Mouse (Mus musculus): ENCODE results near the gene Gsk3a. TPM values are rescaled to one million over a fixed set of nuclear protein-coding genes. Genes with fewer than 3 reads are reported as not detected.

The Gsk3a gene
- polyA plus RNA-seq, 1 experiment from 2014 or later: 16.9 TPM

DNA sequence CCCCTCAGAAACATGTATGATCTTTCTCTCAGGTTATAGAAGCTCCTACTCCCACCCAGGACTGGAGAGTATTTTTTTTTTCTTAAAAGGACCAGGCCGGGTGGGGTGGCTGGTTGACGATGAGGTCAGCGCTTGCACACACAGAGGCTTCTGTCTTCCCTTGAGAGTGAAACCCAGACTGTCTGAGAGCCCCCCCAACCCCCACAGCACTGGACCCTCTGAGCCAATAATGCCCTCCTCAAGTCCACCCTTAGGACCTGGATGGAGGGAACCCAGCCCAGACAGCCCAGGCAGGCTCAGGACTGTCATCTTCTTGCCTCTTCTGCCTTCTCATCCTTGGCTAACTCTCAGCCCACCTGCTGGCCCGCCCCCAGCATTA, 9.1 kb upstream of the Gsk3a start:
- WGBS: 56% methylated on average over 4 of the region's 4 CpGs
- H3K4me1 ChIP-seq (replicated peaks): peaks cover 48% of the 10 kb centered on the region
- H3K36me3 ChIP-seq: peaks cover 45% of the 10 kb centered on the region

DNA sequence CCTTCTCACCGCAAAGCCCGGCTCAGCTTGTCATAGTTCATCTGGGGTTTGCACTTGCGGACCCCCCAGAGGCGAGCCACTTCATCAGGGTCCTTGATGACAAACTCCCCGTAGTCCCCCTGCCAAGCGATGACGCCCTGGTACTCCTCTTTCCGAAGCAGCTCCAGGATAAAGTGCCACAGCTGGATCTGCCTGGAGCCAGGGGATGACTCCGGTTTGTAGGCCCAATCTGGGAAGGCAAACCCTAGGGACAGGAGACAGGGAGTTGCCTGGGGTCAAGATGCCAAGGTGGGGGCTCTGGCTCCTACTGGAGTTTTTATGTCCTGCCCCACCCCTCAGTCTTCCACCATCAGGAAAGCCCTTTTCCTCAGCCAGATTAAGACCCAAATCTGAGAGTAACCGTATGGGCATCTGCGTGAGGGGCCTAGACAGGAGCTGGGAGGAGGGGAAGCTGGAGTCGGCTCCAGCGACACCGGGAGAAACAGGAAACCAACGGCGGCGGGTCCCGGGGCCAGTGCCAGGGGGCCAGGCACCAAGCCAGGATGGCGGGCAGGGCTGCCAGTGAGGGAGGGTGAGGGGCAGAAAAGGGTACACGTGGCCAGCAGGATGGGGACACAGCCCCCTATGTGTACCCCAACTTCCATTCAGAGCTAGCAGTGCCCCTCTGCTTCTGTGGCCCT, 8.6 kb upstream of the Gsk3a start:
- H3K36me3 ChIP-seq: peaks cover 45% of the 10 kb centered on the region
- no peak for ATAC-seq (ENCODE audit: insufficient number of reproducible peaks, insufficient read depth, low FRiP score, low TSS enrichment, low read depth)
- peaks cover 45% of the 10 kb centered on the region for H3K4me1 ChIP-seq (replicated peaks)
- 60% methylated on average over 20 of the region's 20 CpGs for WGBS
- H3K27ac ChIP-seq: peak overlapping the region; percentile 99
- peak overlapping the region; percentile 95 for H3K4me2 ChIP-seq
- no peaks in the 10 kb centered on the region for H3K27me3 ChIP-seq
- peak overlapping the region; percentile 97; the same call in 1 of the 2 replicates for H3K9ac ChIP-seq (replicated peaks)
- H3K9me3 ChIP-seq: no peaks in the 10 kb centered on the region
- peak overlapping the region; percentile 95 for H3K4me3 ChIP-seq (replicated peaks)

More for the DNA sequence above, 9.1 kb upstream of the Gsk3a start:
- peak overlapping the region; percentile 97 for H3K9ac ChIP-seq (replicated peaks)
- no peak for ATAC-seq (ENCODE audit: insufficient number of reproducible peaks, insufficient read depth, low FRiP score, low TSS enrichment, low read depth)
- H3K27ac ChIP-seq: peak overlapping the region; percentile 99
- peak overlapping the region; percentile 95 for H3K4me2 ChIP-seq
- no peaks in the 10 kb centered on the region for H3K27me3 ChIP-seq
- no peaks in the 10 kb centered on the region for H3K9me3 ChIP-seq
- peak overlapping the region; percentile 95 for H3K4me3 ChIP-seq (replicated peaks)

DNA sequence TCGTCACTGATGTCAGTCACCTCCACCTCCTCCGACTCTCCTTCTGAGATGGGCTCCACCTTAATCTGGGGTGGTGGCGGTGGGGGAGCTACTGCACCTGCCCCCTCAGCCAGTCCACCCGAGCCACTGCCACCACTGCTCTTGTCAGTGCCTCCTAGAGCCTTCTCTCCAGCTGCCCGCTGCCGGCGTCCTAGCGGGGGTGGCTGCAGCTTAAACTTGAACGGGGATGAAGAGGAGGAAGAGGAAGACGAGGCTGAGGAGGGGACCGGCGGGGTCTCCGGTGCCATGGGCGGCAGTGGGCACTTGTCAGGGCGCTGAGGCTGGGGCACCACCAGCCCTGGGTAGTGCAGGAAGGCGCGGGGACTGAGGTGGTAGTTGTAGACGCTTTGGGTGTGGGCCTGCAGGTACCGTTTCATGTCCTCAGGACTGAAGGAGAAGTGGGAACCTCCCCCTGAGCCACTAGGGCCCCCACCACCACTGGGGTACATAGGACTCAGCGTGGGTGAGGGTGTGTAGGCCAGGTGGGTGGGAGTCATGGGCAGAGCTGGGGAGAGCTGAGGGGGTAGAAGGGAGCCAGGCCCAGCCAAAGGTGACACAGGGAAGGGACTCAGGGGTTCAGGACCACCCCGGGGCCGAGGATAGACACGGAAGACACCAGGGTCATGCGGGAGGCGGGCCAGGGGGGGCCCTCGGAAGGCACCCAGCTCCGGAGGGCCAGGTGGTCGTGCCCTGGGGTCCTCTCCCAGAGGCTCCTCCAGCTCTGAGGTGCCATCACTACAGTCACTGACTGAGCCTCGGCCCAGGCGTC, 7.1 kb upstream of the Gsk3a start:
- Histone ChIP-seq H3K9me3 (no peaks in the 10 kb centered on the region), H3K9ac (replicated peaks) (no peak overlapping the region), H3K27me3 (no peaks in the 10 kb centered on the region), H3K36me3 (peaks cover 55% of the 10 kb centered on the region), H3K4me3 (replicated peaks) (0 out of 2 replicates have a peak overlapping the region, but pooled peaks have one; percentile 4), H3K4me1 (replicated peaks) (peaks cover 46% of the 10 kb centered on the region), H3K27ac (peak overlapping the region; percentile 41; the same call in 1 of the 2 replicates), H3K4me2 (peak overlapping the region; percentile 95; the same call in 1 of the 2 replicates)
- 86% methylated on average over 30 of the region's 30 CpGs for WGBS
- no peak for ATAC-seq (ENCODE audit: insufficient number of reproducible peaks, insufficient read depth, low FRiP score, low TSS enrichment, low read depth)

DNA sequence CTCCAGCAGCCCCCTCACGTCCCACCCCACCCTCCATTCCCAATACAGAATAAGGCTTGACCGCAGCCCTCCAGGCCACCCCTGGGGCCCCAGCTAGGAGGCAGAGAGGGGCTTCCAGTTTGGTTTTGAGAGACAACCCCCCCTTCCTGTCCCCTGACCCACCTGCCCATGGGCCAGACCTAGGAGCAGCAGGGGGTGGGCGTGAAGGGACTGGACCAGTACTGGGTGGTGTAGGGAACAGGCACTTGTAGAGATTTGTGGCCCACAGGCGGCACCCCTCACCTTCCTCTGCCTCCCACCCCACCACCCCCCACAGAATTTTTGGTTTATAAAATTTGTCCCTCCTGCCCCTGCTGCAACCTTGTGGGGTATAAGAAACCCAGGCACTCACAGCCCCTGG, 5.7 kb upstream of the Gsk3a start:
- Histone ChIP-seq H3K4me2 (no peak overlapping the region), H3K27ac (0 out of 2 replicates have a peak overlapping the region, but pooled peaks have one; percentile 23), H3K36me3 (peaks cover 55% of the 10 kb centered on the region), H3K4me3 (replicated peaks) (no peak overlapping the region), H3K27me3 (no peaks in the 10 kb centered on the region), H3K9ac (replicated peaks) (no peak overlapping the region), H3K4me1 (replicated peaks) (peaks cover 58% of the 10 kb centered on the region), H3K9me3 (no peaks in the 10 kb centered on the region)
- 92% methylated on average over 4 of the region's 4 CpGs for WGBS
- no peak for ATAC-seq (ENCODE audit: insufficient number of reproducible peaks, insufficient read depth, low FRiP score, low TSS enrichment, low read depth)

DNA sequence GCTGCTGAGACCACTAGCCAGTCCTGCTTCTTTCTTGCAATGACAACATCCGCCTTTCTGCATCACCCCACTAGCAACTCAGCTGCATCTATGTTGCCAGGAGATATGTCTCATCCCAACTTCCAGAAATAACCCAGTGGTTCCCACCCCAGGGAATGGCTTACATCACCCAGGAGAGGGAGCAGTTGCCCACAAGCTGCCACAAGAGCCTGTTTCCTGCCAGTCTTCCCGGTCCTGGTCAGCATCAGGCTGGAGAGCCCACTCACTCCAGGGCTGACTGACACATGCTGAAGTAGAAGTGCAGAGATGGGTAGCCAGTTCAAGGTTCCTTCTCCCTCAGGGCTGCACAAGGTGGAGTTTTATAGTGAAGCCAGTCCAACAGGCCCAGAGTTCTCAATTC, 3.4 kb upstream of the Gsk3a start:
- Histone ChIP-seq H3K9me3 (no peaks in the 10 kb centered on the region), H3K4me1 (replicated peaks) (peaks cover 43% of the 10 kb centered on the region), H3K36me3 (peaks cover 49% of the 10 kb centered on the region), H3K27me3 (no peaks in the 10 kb centered on the region), H3K4me3 (replicated peaks) (0 out of 2 replicates have a peak overlapping the region, but pooled peaks have one; percentile 11), H3K9ac (replicated peaks) (no peak overlapping the region), H3K27ac (peak overlapping the region; percentile 8), H3K4me2 (no peak overlapping the region)
- 22% methylated on average over 2 of the region's 2 CpGs for WGBS
- no peak for ATAC-seq (ENCODE audit: insufficient number of reproducible peaks, insufficient read depth, low FRiP score, low TSS enrichment, low read depth)

DNA sequence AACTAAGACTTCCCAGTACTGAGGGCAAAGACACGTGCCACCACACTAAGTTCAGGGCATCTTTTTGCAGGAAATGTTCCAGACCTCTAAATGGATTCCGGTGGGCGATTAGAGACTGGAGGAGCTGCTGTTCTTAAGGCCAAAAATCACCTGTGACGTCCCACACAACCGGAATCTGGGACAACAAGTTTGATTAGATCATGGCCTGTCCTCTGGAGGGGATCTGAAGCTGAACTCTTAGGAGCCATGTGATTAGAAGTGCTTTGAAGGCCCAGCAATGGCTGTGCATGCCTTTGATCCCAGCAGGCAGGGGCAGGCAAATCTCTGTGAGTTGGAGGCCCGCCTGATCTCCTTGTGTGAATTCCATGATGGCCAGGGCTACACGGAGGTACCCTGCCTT, 3.0 kb upstream of the Gsk3a start:
- Histone ChIP-seq H3K27me3 (no peaks in the 10 kb centered on the region), H3K9ac (replicated peaks) (no peak overlapping the region), H3K4me3 (replicated peaks) (no peak overlapping the region), H3K9me3 (no peaks in the 10 kb centered on the region), H3K27ac (peak overlapping the region; percentile 8), H3K36me3 (peaks cover 47% of the 10 kb centered on the region), H3K4me2 (no peak overlapping the region), H3K4me1 (replicated peaks) (peaks cover 43% of the 10 kb centered on the region)
- ATAC-seq (ENCODE audit: insufficient number of reproducible peaks, insufficient read depth, low FRiP score, low TSS enrichment, low read depth): no peak
- WGBS: 63% methylated on average over 7 of the region's 7 CpGs

DNA sequence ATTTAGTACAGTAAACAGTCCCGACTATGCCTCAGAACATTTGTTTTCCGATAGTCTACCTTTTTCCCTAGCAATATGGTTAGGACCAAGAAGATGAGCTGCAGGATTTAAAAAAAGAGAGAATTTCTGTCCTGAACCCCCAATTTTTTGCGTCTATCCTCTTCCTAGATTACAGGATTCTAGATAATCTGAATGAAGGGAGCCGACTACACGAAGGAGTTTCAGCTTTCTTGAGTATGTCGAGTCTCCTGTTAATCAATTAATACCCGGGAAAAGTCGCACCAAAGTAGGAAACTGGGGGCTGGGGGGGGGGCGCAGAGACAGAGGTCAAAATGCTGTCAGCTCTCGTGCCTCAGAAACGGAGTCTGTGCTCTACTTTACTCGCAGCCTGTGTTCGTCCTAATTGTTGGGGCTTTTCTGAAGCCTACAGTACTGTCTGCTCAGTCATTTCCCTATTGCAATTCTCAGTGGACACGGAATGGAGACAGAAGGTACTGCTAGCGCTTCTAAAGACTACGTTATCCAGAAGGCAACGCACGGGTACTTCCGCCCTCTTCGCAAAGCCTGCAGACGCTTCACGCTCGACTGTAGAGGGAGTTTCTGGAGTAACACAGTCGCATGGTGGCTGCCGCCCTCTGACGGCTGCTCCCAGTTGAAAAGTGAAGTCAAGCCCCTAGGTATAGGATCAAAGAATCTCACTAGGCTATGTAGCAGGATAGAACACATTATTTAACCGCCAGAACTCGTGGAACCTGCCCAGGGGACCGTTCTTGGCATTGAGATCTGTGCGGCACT, 1.4 kb upstream of the Gsk3a start:
- peak overlapping the region; percentile 82 for H3K27ac ChIP-seq
- H3K9ac ChIP-seq (replicated peaks): no peak overlapping the region
- peak overlapping the region; percentile 96 for H3K4me3 ChIP-seq (replicated peaks)
- ATAC-seq (ENCODE audit: insufficient number of reproducible peaks, insufficient read depth, low FRiP score, low TSS enrichment, low read depth): peak; percentile 16; the same call in 1 of the 2 replicates
- peaks cover 47% of the 10 kb centered on the region for H3K36me3 ChIP-seq
- peak overlapping the region; percentile 77 for H3K4me2 ChIP-seq
- H3K4me1 ChIP-seq (replicated peaks): peaks cover 40% of the 10 kb centered on the region
- WGBS: 4% methylated on average over 30 of the region's 30 CpGs
- H3K27me3 ChIP-seq: no peaks in the 10 kb centered on the region
- no peaks in the 10 kb centered on the region for H3K9me3 ChIP-seq

DNA sequence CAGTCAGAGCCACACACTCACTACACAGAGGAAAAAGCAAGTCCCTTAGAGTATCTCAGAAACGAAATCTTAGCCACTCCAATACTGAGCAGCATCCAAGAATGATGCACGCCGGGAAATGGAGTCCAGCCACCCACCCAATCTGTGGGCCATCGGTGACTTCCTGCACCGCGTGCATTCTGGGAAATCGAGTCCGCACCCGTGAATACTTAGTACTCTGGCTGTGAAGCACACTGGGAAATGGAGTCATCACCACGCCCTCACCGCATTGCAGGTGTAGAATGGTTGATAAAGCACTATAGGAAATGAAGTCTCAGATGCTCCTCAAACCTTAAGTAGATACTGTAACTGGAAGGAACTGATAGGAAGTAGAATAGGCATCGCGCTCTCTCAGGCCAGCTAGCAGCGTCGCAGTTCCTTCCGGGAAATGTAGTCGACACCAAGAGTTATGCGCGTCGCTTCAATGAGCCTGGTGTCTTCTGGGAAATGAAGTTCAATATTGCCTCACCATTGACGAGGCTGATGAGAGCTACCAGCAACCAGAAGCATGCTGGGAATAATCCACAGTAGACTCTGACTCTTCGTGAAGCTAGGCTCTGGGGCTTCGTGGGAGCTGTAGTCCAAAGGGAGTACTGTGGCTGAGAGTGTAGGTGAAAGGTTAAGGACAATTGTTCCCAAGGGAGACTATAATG, 510 bp upstream of the Gsk3a start:
- H3K4me3 ChIP-seq (replicated peaks): peak overlapping the region; percentile 96
- peaks cover 40% of the 10 kb centered on the region for H3K4me1 ChIP-seq (replicated peaks)
- peak overlapping the region; percentile 77 for H3K4me2 ChIP-seq
- peaks cover 47% of the 10 kb centered on the region for H3K36me3 ChIP-seq
- WGBS: under 1% methylated on average over 23 of the region's 23 CpGs
- peak; percentile 94 for ATAC-seq (ENCODE audit: insufficient number of reproducible peaks, insufficient read depth, low FRiP score, low TSS enrichment, low read depth)
- no peaks in the 10 kb centered on the region for H3K9me3 ChIP-seq
- peak overlapping the region; percentile 98; the same call in 1 of the 2 replicates for H3K9ac ChIP-seq (replicated peaks)
- H3K27ac ChIP-seq: peak overlapping the region; percentile 82
- no peaks in the 10 kb centered on the region for H3K27me3 ChIP-seq

DNA sequence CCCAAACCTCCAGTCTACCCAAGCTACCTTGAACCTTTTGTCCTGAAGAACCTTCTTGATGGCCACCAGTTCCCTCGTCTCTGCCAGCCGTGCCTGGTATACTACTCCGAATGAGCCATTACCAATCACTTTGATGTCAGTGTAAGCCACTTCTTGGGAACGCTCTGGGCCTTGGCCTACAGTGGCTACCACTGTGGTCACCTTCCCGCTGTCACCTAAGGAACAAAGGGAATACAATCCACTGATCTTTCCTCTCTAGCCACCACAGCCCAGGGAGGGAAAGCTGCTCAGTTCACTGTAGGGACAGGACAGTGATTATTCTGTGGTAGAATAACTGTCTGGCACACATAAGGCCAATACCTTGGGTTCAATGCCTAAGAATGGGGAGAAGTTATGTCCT, 2.1 kb downstream of the Gsk3a start:
- H3K36me3 ChIP-seq: peaks cover 56% of the 10 kb centered on the region
- no peak for ATAC-seq (ENCODE audit: insufficient number of reproducible peaks, insufficient read depth, low FRiP score, low TSS enrichment, low read depth)
- peaks cover 36% of the 10 kb centered on the region for H3K4me1 ChIP-seq (replicated peaks)
- H3K27me3 ChIP-seq: no peaks in the 10 kb centered on the region
- 82% methylated on average over 5 of the region's 5 CpGs for WGBS
- H3K4me2 ChIP-seq: no peak overlapping the region; the same call in none of the 2 replicates
- no peak overlapping the region for H3K27ac ChIP-seq
- H3K9ac ChIP-seq (replicated peaks): no peak overlapping the region
- 0 out of 2 replicates have a peak overlapping the region, but pooled peaks have one; percentile 96 for H3K4me3 ChIP-seq (replicated peaks)
- no peaks in the 10 kb centered on the region for H3K9me3 ChIP-seq

DNA sequence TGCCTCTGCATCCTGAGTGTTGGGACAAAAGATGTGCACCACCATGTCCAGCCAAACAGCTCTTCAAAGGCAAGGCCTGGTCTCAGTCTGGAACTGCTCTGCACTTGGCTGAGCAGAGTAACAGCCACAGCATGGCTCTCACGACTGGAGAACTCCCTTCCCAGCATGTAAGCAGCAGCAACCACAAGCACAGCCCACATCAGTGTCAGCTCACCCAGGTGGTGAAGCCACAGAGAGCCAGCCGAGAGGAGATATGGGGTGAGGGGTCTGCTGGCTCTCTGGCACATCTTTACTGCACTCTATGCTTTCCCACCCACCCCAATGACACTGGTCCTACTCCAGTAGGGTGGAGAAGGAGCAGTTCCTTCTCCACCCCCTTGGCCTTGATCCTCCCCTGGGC, 4.6 kb downstream of the Gsk3a start:
- no peak for ATAC-seq (ENCODE audit: insufficient number of reproducible peaks, insufficient read depth, low FRiP score, low TSS enrichment, low read depth)
- Histone ChIP-seq H3K27ac (no peak overlapping the region), H3K4me1 (replicated peaks) (peaks cover 22% of the 10 kb centered on the region), H3K9ac (replicated peaks) (no peak overlapping the region), H3K36me3 (peaks cover 78% of the 10 kb centered on the region), H3K9me3 (no peaks in the 10 kb centered on the region), H3K27me3 (no peaks in the 10 kb centered on the region), H3K4me3 (replicated peaks) (no peak overlapping the region), H3K4me2 (no peak overlapping the region)
- 87% methylated on average over 2 of the region's 2 CpGs for WGBS

Measured in limb, embryonic 12.5 days (tissue).